Mouse (Mus musculus) stomach, postnatal 0 days (tissue): Measurements from ENCODE around the gene Creld2.

ENCODE experiments used
- CTCF ChIP-seq: IDR thresholded peaks from 2 replicates; pipeline ENCODE4 v1.5.1; 2016; ENCODE audit warnings: antibody characterized with exemption, low read depth, mild to moderate bottlenecking, moderate library complexity
- EP300 ChIP-seq: optimal IDR thresholded peaks from 2 replicates; pipeline ENCODE3; 2016; ENCODE audit warnings: antibody characterized with exemption

GRCm38 (mm10) chr15:88821403-88821802 lies 2.0 kb downstream of the Creld2 start:
- TF ChIP-seq CTCF = no peak
- no peak for TF ChIP-seq EP300
